Mouse (Mus musculus): Measurements from ENCODE around the gene Ptrh1.

The Ptrh1 gene

GRCm38 (mm10) chr2:32798251-32798962, 22.8 kb downstream of the Ptrh1 start:
- no peak for DNase-seq (ENCODE audit: low spot score)

DNA sequence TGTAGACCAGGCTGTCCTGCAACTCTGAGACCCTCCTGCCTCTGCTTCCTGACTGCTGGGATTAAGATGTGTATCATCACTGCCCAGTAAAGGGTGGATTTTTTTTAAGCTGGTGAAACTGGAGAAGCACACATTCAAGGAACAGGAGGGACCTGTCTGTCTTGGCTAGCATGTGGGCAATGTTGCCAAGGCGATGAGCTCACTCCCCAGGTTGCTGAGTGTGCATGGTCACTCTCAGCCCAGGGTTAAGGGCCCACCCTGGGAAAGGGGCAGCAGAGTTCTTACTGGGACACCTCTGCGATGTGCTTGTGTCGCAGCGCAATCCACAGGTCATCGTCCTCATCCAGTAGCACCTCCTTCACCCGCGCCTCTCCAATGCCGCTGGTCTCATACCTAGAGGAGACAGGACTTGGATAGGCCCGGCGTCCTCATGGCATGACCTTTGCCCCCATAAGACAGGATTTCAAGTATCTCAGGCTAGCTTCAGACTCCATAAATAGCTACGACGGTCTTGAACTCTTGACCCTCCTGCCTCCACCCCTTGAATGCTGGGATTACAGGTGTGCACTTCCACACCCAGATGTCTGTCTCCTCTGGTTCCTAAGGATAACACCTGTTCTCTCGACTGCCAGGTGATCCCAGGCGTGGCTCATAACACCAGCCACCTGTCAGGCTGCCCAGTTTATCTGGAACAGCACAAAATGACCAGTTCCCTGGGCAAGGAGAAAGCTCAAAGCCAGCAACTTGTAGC, 33.4 kb downstream of the Ptrh1 start:
- DNase-seq (ENCODE audit: low spot score), result no peak

DNA sequence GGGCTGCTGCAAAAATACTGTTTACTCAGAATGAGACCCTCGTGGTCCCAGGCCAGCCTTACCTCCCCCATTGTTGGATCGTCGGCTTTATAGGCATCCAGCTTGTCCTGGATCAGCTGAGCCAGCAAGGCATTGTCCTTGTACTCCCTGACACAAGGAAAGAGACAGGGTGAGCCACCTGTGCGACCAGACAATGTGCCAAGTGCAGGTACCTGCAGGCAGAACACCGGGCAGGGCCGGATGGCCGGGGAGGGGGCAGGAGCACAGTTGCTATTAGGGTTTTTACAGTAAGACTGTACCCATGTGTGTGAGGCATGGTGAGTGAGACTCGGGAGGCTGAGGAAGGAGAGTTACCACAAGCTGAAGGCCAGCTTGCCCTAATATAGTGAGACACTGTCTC, 36.4 kb downstream of the Ptrh1 start:
- DNase-seq (ENCODE audit: low spot score), result no peak

- DNase-seq (ENCODE audit: low spot score), result no peak
Observed at GRCm38 (mm10) chr2:32816497-32816896, 40.9 kb downstream of the Ptrh1 start.

DNA sequence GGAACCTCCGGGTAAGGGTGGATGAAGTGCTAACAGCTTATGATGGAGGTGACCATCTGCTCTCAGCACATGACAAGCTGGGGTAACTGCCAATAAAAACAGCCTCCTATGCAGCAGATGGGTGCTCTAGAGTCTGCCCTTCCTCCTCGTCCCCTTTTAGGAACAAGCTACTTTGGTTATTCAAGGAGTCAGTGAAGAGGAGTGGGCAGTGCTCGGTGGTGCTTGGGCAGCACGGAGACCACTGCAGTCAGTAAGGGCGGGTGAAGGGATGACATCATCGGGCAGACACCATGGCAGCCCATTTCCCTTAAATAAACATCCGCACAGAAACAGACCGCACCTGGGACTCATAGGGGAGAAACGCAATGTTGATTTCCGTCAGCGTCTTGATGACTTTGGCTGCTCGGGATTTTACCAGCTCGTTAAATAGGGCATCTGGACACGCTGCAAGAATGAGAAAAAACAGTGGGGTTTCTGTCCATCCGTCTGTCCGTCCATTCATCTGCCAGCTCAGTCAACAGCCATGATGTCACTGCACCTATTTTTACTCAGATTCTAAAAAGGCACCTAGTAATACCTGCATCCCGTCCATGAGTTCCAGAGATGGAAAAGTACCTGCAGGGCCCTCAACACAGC, 41.5 kb downstream of the Ptrh1 start:
- no peak for DNase-seq (ENCODE audit: low spot score)

DNA sequence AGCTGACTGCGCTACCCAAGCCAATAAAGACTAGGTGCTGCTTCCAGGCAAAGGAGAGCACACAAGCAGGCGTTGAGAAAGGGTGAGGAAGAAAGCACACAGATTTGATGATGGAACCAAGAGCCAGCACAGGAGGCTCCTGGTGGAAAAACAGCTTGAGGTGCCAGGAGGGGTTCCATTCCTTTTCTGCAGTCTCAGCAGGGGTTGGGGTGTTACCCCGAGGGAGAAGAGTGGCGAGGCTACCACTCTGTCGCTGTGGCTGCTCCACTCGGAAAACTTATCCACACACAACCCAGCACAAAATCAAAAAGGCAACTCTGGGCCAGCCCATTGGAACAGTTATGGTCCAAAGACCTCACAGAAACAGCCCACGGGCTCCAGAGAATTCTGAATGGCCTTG, 42.0 kb downstream of the Ptrh1 start:
- no peak for DNase-seq (ENCODE audit: low spot score)

DNA sequence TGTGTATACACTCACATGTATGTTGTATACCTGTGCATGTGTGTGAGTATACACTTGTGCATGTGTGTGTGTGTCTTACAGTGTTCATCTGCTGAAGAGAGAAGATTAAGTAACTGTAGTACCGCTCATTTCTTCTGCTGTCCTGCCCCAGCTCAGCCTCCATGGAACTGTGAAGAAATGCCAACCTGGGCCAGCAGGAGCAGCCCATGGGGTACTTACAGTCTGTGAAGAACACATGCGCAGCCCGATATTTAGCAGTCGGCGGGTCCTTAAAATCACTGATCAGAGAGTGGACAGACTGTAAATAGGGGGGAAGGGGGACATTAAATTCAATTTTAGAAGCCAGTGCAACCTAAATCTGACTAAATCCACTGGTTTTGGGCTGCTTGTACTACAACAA, 42.6 kb downstream of the Ptrh1 start:
- no peak for DNase-seq (ENCODE audit: low spot score)

GRCm38 (mm10) chr2:32821041-32821802, 45.6 kb downstream of the Ptrh1 start:
- peak; percentile 37 for DNase-seq (ENCODE audit: low spot score)

- no peak for DNase-seq (ENCODE audit: low spot score)
Observed at GRCm38 (mm10) chr2:32822643-32823042, 47.1 kb downstream of the Ptrh1 start.

- no peak for DNase-seq (ENCODE audit: low spot score)
Observed at GRCm38 (mm10) chr2:32823153-32823552, 47.6 kb downstream of the Ptrh1 start.

- DNase-seq (ENCODE audit: low spot score), result no peak
Observed at GRCm38 (mm10) chr2:32823579-32824154, 48.1 kb downstream of the Ptrh1 start.

GRCm38 (mm10) chr2:32824181-32824580, 48.6 kb downstream of the Ptrh1 start:
- no peak for DNase-seq (ENCODE audit: low spot score)

DNA sequence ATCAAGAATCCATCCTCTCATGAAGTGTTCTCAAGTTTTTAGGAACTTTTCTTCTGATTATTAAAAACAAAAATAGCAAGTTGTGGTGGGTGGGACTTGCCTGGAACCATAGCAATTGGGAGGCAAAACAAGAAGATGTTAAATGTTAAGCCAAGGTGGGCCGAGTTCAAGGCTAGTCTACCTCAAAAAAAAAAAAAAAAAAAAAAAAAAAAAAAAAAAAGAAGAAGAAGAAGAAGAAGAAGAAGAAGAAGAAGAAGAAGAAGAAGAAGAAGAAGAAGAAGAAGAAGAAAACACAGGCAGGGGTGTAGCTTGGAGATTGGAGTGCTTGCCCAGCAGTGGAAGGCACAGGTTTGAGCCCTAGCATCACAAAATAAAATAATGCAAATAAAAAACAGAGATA, 49.2 kb downstream of the Ptrh1 start:
- no peak for DNase-seq (ENCODE audit: low spot score)

DNA sequence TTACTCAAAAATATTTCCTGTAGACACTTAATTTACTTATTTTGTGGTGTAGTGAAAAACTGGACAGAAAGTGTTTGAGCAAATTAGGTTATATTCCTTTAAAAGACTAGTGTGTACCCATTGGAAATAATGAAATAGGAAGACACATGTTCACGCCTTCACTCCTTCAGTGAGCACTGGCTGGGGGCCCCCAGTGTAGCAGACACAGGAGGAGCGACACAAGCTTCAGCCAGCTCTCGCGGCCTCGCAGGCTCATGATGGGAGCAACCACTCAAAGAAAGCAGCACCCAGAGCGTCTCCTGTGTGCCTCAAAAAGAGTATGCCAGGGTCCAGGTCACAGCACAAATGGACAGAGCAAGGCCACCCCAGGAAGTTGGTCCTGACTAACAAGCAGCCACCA, 50.2 kb downstream of the Ptrh1 start:
- DNase-seq (ENCODE audit: low spot score), result no peak
